In the genomic region with DNA sequence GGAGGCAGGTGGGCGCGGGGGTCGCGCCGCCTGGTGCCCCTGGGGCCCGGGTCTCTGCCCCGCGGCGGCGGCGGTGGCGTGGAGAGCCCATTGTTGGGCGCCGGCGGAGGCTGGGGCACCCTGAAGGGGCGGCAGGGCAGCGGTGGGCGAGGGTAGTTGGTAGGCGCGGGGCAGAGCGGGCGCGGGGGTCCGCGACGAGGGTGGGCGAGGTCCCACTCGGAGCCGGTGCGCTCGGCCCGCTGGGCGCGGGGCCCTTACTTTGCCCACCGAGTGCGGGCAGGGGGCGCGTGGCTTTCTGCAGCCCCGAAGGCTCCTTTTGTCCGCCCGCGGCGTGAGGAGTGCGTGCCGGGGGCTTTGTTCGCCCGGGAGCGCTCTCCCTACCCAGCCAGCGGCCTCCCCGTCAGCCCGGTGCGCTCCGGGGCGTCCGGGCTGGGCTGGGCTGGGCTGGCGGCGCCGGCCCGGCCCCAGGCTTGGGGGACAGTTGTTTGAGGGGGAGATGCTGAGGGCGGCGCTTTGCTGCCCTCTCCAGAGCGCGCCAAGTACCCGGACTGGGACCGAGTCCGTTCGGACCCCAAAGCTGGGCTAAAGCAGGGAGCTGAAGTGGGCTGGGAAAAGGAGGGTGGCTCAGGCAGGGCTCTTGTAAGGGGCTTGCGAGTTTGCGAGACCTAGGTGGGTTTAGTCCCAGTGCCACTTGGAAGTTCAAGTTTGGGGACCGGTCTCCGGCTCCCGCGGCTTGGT, we compare ENCODE assay signal across 8 mouse cellular contexts. TPM values are rescaled to one million over a fixed set of nuclear protein-coding genes. Genes with fewer than 3 reads are reported as not detected.
DNase-seq lines count a peak whose midpoint lies in the region; ATAC-seq and TF ChIP-seq lines count a peak whose summit lies in the region.

No protein-coding gene starts in this region.

- H3K4me2 ChIP-seq in hindbrain, embryonic 11.5 days (replicated peaks; ENCODE audit: low read depth, low read length): peak overlapping the region; percentile 80
- H3K4me2 ChIP-seq in neural tube, embryonic 14.5 days (ENCODE audit: low read depth, low read length): peak overlapping the region; percentile 64

- H3K36me3 ChIP-seq in embryonic facial prominence, embryonic 10.5 days (replicated peaks): peaks cover 43% of the 10 kb centered on the region
- H3K36me3 ChIP-seq in hindbrain, embryonic 11.5 days (ENCODE audit: control insufficient read depth, insufficient read depth, low read length): peaks cover 9% of the 10 kb centered on the region
- peaks cover 12% of the 10 kb centered on the region for H3K36me3 ChIP-seq in liver, adult 2 months (ENCODE audit: control insufficient read depth, insufficient read depth, low read length)
- H3K36me3 ChIP-seq in neural tube, embryonic 14.5 days (ENCODE audit: control insufficient read depth, insufficient read depth, low read length): peaks cover 23% of the 10 kb centered on the region

- ATAC-seq in hindbrain, embryonic 11.5 days (ENCODE audit: low FRiP score): no peak; the same call in 1 of the 2 replicates
- ATAC-seq in neural tube, embryonic 14.5 days (ENCODE audit: low read depth): peak; percentile 10

- H3K27me3 ChIP-seq in embryonic facial prominence, embryonic 10.5 days (replicated peaks; ENCODE audit: low read depth, poor library complexity, severe bottlenecking): no peaks in the 10 kb centered on the region
- no peaks in the 10 kb centered on the region for H3K27me3 ChIP-seq in hindbrain, embryonic 11.5 days (ENCODE audit: control insufficient read depth, insufficient read depth, low read length)
- no peaks in the 10 kb centered on the region for H3K27me3 ChIP-seq in liver, adult 2 months (ENCODE audit: control insufficient read depth, insufficient read depth, low read length)
- no peaks in the 10 kb centered on the region for H3K27me3 ChIP-seq in neural tube, embryonic 14.5 days (ENCODE audit: control insufficient read depth, insufficient read depth, low read length)

- peak overlapping the region; percentile 99 for H3K27ac ChIP-seq in embryonic facial prominence, embryonic 10.5 days (replicated peaks)
- peak overlapping the region; percentile 99 for H3K27ac ChIP-seq in hindbrain, embryonic 11.5 days (ENCODE audit: low read depth, low read length)
- H3K27ac ChIP-seq in liver, adult 2 months (replicated peaks; ENCODE audit: insufficient read depth, low read depth, low read length): peak overlapping the region; percentile 88
- peak overlapping the region; percentile 99 for H3K27ac ChIP-seq in neural tube, embryonic 14.5 days (ENCODE audit: low read depth, low read length)

- H3K4me3 ChIP-seq in embryonic facial prominence, embryonic 10.5 days: peak overlapping the region; percentile 100
- peak overlapping the region; percentile 100 for H3K4me3 ChIP-seq in hindbrain, embryonic 11.5 days (ENCODE audit: low read depth, low read length)
- peak overlapping the region; percentile 97 for H3K4me3 ChIP-seq in liver, adult 2 months (ENCODE audit: insufficient read depth, low read depth, low read length)
- H3K4me3 ChIP-seq in neural tube, embryonic 14.5 days (ENCODE audit: low read depth, low read length): peak overlapping the region; percentile 100

- under 1% methylated on average over 71 of the region's 73 CpGs for WGBS in embryonic facial prominence, embryonic 10.5 days
- 1% methylated on average over 53 of the region's 73 CpGs for WGBS in hindbrain, embryonic 11.5 days
- 2% methylated on average over 71 of the region's 73 CpGs for WGBS in liver, adult 2 months
- WGBS in neural tube, embryonic 14.5 days: 1% methylated on average over 57 of the region's 73 CpGs

- peak; percentile 47 to 75 for DNase-seq in adrenal gland, adult (ENCODE audit: inconsistent age in 2 of 2, low spot score in 1 of 2)
- DNase-seq in adrenal gland, adult 8-10 months: no peak
- DNase-seq in A20 (ENCODE audit: low read depth, low spot score): peak; percentile 54
- DNase-seq in embryonic facial prominence, embryonic 10.5 days (ENCODE audit: low spot score): peak; percentile 61
- DNase-seq in hindbrain, embryonic 11.5 days (ENCODE audit: low spot score): peak; percentile 59
- DNase-seq in liver, adult 2 months (ENCODE audit: extremely low read depth, low read depth, low spot score): no peak
- no peak for DNase-seq in frontal cortex, postnatal 25 days (ENCODE audit: low spot score in 2 of 2)

- H3K4me1 ChIP-seq in embryonic facial prominence, embryonic 10.5 days: peaks cover 72% of the 10 kb centered on the region
- peaks cover 34% of the 10 kb centered on the region for H3K4me1 ChIP-seq in hindbrain, embryonic 11.5 days (replicated peaks; ENCODE audit: control insufficient read depth, insufficient read depth, low read length)
- H3K4me1 ChIP-seq in liver, adult 2 months (ENCODE audit: control insufficient read depth, insufficient read depth, low read length): peaks cover 16% of the 10 kb centered on the region; the same call in 1 of the 2 replicates
- H3K4me1 ChIP-seq in neural tube, embryonic 14.5 days (ENCODE audit: control insufficient read depth, insufficient read depth, low read length): peaks cover 56% of the 10 kb centered on the region

- H3K79me2 ChIP-seq in liver, adult 2 months (ENCODE audit: control insufficient read depth, insufficient read depth, low read length): peaks cover 19% of the 10 kb centered on the region

- no peaks in the 10 kb centered on the region for H3K9me3 ChIP-seq in embryonic facial prominence, embryonic 10.5 days
- H3K9me3 ChIP-seq in hindbrain, embryonic 11.5 days (ENCODE audit: control insufficient read depth, low read length): no peaks in the 10 kb centered on the region
- no peaks in the 10 kb centered on the region for H3K9me3 ChIP-seq in neural tube, embryonic 14.5 days (ENCODE audit: control insufficient read depth, low read length)

- TF ChIP-seq POLR2A in liver, adult 2 months (IDR thresholded peaks at IDR 0.05; ENCODE audit: extremely low read depth, insufficient read depth, low read length): no peak

- no peak for TF ChIP-seq CTCF in liver, adult 2 months (IDR thresholded peaks at IDR 0.05; ENCODE audit: low read depth, low read length)

- peak overlapping the region; percentile 100 for H3K9ac ChIP-seq in hindbrain, embryonic 11.5 days (ENCODE audit: low read depth, low read length)
- peak overlapping the region; percentile 100 for H3K9ac ChIP-seq in liver, adult 2 months (ENCODE audit: low read depth, low read length)
- peak overlapping the region; percentile 90 for H3K9ac ChIP-seq in neural tube, embryonic 14.5 days (replicated peaks; ENCODE audit: low read depth, low read length)

RNA-seq across cellular contexts. Expression of gene Ssbp3, which starts 1.6 kb away (rescaled TPM):
- 100 to 1,000 TPM in 2 of 4 experiments, 10 to 100 TPM in 2; 70.3 to 121 (median 101) TPM for total RNA-seq in adrenal gland, adult 8-10 months (2022)
- 147 TPM in 2 replicates for polyA plus RNA-seq in embryonic facial prominence, embryonic 10.5 days (2016; fragmentation: Nextera tagmentation; extraction: Ambion mirVana)
- polyA plus RNA-seq in hindbrain, embryonic 11.5 days (2014; fragmentation: Nextera tagmentation; extraction: Ambion mirVana): 141 and 159 TPM in 2 replicates
- total RNA-seq in liver, adult 2 months (2014; rRNA removed): 12.9 and 19.8 TPM in 2 replicates
- 32.8 and 36.7 TPM in 2 replicates for polyA plus RNA-seq in liver, adult 2 months (2012; rRNA removed)
- 106 and 112 TPM in 2 replicates for polyA plus RNA-seq in neural tube, embryonic 14.5 days (2014; fragmentation: Nextera tagmentation; extraction: Ambion mirVana)

Comparison
In these comparisons a context has a peak if more than half of its experiments do, and no peak if none do; other contexts are left out.
1. DNase-seq: peak in adrenal gland, adult (2 of 2), A20 (single experiment), embryonic facial prominence, embryonic 10.5 days (single experiment) and hindbrain, embryonic 11.5 days (single experiment); none in adrenal gland, adult 8-10 months (single experiment), liver, adult 2 months (single experiment) and frontal cortex, postnatal 25 days (0 of 2).
2. Peak in every context shown above with its lines, with median percentiles within 50 percentile points of each other: H3K27ac ChIP-seq, H3K4me3 ChIP-seq and H3K9ac ChIP-seq.